Mouse (Mus musculus) lung, postnatal 25 days (tissue): ENCODE measurements around the gene Gm17651.
A peak's percentile ranks its signal among the peaks of the same experiment; 100 is the strongest.

Experiments used
- DNase-seq: peaks from one replicate; pipeline ENCODE4 v3.0.0; 2022; ENCODE audit warnings: low spot score

The Gm17651 gene

DNA sequence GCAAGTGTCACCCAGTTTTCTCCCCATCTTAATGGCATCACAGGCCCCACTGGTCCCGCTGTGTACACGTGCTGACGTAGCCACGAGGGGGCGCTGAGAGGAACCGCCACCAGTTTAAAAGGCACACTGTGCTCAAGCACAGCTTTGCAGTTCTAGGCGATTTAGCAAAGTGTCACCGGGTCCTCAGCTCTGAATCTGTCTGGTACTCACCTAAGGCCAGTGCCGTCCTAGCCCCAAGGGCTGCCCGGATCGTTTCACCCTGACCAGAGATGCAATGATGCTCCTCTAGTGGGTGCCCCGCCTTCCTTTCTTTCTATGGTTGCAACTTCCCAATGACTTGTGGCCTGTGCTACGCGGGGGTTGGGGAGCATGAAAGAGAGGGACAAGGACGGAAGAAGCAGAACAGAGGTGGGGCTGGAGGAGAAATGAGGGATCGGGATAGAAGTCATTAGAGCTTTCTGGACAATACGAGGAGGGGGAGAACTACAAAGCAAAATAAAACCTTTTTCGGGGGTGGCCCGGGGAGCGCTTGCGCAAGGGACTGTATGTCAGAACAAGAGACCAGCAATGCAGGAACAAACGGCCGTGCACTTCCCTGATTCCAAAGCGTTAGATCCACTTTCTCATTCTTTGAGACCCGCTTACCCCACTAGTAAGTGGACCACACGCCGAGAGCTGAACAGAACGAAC, 6.3 kb upstream of the Gm17651 start:
- DNase-seq, result peak; percentile 77

DNA sequence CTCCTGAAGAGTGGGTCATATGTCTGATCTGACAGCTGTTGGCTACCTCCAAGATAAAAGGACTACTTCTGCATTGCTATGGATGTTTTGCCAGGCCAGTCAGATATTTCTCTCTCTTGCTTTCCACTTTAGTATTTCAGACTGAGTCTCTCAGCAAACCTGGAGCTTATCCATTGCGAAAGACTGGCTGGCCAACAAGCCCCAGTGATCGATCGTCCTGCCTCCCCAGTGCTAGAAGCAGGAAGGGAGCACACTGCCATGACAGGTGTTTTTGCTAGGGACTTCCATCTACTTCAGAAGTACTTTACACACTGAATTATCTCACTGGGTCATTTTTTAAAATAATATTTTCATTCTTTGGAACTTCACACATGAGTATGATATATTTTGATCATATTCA, 3.9 kb upstream of the Gm17651 start:
- DNase-seq, result no peak

- DNase-seq, result no peak
These were observed 1.6 kb upstream of the Gm17651 start for GRCm38 (mm10) chr3:97676126-97676525.

- DNase-seq, result no peak
These were observed 7.3 kb downstream of the Gm17651 start for GRCm38 (mm10) chr3:97667093-97667675.

GRCm38 (mm10) chr3:97666154-97666553, 8.3 kb downstream of the Gm17651 start:
- DNase-seq, result no peak

GRCm38 (mm10) chr3:97665525-97665924, 9.0 kb downstream of the Gm17651 start:
- DNase-seq, result no peak

- no peak for DNase-seq
These were observed 13.3 kb downstream of the Gm17651 start for GRCm38 (mm10) chr3:97661206-97661605.

GRCm38 (mm10) chr3:97659746-97660145, 14.7 kb downstream of the Gm17651 start:
- DNase-seq, result no peak

GRCm38 (mm10) chr3:97658426-97659193, 15.9 kb downstream of the Gm17651 start:
- DNase-seq, result no peak

DNA sequence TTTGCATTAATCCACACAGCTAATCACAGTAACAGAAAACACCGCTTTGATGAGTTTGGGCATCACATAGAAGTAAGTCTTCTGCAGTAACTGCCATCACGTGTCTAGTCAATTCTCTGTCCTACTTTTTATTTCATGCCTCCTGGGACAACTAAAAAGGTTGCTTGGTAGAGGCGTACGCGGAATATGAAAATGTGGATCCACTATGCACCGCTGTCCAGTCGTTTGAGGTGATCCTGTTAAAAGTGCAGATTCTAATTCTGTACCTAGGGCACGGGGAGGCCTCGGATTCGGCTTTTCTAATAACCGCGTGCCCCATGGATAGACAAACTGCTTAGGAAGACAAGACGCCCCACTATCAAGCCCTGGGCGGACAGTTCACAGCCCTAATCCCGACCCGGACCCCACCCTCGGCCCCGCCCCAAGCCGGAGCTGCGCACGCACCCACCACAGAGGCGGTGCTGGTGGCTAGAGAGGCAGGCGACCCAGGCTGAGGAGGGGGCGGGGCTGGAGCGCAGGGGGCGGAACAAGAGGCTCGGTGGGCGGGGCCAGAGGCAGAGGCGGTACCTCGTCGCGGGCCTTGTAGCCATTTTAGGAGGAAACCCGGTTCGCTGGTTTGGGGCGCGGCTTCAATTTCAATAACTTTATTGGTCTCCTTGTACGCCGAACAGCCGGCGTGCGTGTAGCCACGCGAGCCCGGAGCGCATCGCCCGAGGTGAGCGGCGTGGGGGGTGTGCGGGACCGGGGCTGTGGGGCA, 16.7 kb downstream of the Gm17651 start, which contains the start of gene Prkab2:
Gene Prkab2, plus strand, starts transcription at position 539 of the 757 bp plus-strand sequence.
- peak; percentile 98 for DNase-seq

GRCm38 (mm10) chr3:97654901-97655300, 19.6 kb downstream of the Gm17651 start:
- no peak for DNase-seq

GRCm38 (mm10) chr3:97653781-97654180, 20.7 kb downstream of the Gm17651 start:
- no peak for DNase-seq

DNA sequence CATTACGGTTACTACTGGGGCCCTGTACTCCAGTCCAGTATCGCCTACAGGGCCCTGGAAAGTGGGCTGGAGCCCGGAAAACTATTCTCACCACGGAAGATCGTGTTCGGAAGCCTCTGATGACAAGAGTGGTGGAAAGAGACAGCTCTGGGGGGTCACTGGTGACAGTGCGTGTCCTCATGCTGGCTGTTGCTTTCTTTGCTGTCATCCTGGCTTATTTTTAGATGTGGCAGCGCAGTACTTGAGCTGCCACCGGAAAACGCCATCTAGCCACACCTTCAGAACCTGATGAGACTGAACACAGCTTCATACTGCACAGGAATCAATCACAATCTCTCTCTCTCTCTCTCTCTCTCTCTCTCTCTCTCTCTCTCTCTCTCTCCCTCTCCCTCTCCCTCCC, 22.9 kb downstream of the Gm17651 start:
- DNase-seq, result no peak

DNA sequence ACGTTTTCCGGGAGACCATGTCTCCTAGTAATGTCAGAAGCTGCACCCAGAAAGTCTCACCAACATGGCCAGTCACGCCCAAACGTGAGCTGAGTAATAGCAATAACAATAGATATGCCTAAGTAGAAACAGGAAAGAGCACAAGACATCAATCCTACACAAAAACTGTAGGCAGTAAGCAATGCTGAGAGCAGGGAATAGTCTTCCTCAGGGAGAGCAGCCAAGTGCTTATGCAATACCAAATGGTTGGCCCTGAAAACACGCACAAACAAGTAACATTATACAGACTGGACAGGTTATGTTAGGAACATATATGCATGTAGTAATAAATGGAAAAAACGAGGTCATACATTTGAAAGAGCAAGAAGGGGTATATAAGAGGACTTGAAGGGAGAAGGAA, 25.0 kb downstream of the Gm17651 start:
- no peak for DNase-seq

DNA sequence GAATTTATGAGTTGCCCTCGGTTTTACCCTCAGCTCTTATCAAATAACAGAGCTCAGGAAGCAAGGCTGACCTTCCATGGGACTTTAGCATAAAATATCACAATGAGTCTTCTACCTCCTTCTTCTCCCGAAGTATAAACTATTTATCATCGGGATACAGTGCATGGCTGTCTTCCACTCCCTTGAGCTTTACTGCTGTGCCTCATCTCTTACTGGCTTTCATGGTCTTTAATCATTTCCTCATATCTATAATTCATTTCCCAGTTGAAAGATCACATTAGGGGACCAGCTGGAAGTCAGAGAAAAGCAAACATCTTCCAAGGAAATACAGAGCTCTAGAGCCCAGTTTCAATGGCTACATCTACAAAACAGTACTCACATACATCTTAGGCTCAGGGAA, 25.5 kb downstream of the Gm17651 start:
- no peak for DNase-seq

GRCm38 (mm10) chr3:97648518-97648917, 26.0 kb downstream of the Gm17651 start:
- DNase-seq, result no peak

GRCm38 (mm10) chr3:97642001-97642400, 32.5 kb downstream of the Gm17651 start:
- DNase-seq, result no peak

GRCm38 (mm10) chr3:97641396-97641795, 33.1 kb downstream of the Gm17651 start:
- DNase-seq, result no peak

DNA sequence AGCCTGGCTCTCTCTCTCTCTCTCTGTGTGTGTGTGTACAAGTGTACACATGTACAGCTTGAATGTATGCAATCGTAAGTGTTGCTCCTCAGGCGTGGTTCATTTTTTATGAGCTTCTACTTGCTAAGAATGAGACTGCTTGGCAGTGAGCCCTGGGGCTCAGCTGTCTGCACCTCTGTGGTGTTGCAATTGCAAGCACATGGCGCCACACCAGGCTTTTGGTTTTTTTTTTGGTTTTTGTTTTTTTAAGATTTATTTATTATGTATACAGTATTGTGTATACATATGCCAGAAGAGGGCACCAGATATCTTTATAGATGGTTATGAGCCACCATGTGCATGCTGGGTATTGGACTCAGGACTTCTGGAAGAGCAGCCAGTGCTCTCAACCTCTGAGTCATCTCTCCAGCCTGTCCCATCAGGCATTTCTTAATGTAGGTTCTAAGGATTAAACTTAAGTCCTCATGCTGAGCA, 40.2 kb downstream of the Gm17651 start:
- peak; percentile 40 for DNase-seq

DNA sequence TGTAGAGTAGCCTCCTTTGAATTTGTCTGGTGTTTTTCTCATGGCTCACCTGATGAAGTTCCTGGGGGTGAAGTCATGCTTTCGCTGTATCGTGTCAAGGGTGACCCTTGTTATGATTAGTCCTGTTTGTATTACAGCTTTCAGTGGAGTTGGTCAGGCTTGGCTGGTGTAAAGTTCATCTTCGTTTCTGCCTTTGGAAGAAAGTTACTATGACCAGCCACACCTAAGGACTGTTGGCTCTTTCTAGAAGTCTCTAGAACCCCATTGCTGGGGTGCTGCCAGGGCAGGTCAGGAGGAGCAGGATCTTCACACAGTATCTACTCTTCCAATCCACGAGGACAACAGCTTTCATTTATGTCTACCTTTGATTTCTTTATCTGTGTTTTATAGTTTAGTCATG, 41.0 kb downstream of the Gm17651 start:
- DNase-seq, result no peak

- no peak for DNase-seq
These were observed 43.1 kb downstream of the Gm17651 start for GRCm38 (mm10) chr3:97631258-97631860.

GRCm38 (mm10) chr3:97630746-97631145, 43.7 kb downstream of the Gm17651 start:
- DNase-seq, result no peak
